Mouse (Mus musculus) heart, embryonic 15.5 days (tissue): ENCODE data around the gene Plxna2. TPM values are rescaled to one million over a fixed set of nuclear protein-coding genes. Genes with fewer than 3 reads are reported as not detected.

ENCODE experiments used
- ATAC-seq: fragments of 200-750 bp; cut with Nextera tagmentation; replicated peaks from 2 replicates; pipeline ENCODE4 v1.8.0; 2017; ENCODE audit warnings: low read depth, moderate TSS enrichment; ENCODE audit not compliant: insufficient number of reproducible peaks, insufficient read depth, low FRiP score
- H3K27ac ChIP-seq: fragments of 300-500 bp; sonication (generic); 2 replicates; pipeline ENCODE4 v1.5.1; 2015; ENCODE audit warnings: mild to moderate bottlenecking, inconsistent platforms
- H3K27me3 ChIP-seq: fragments of 300-500 bp; sonication (generic); 2 replicates; pipeline ENCODE4 v1.6.1; 2015; ENCODE audit warnings: inconsistent platforms
- H3K36me3 ChIP-seq: fragments of 300-500 bp; sonication (generic); 2 replicates; pipeline ENCODE4 v1.6.1; 2015; ENCODE audit warnings: mild to moderate bottlenecking, inconsistent platforms
- H3K4me1 ChIP-seq: fragments of 300-500 bp; sonication (generic); replicated peaks from 2 replicates; pipeline ENCODE4 v1.6.1; 2015; ENCODE audit warnings: inconsistent platforms
- H3K4me2 ChIP-seq: fragments of 300-500 bp; sonication (generic); 2 replicates; pipeline ENCODE4 v1.6.1; 2015; ENCODE audit warnings: inconsistent platforms, mild to moderate bottlenecking, moderate library complexity
- H3K4me3 ChIP-seq: fragments of 300-500 bp; sonication (generic); 2 replicates; pipeline ENCODE4 v1.5.1; 2015; ENCODE audit warnings: mild to moderate bottlenecking, inconsistent platforms
- H3K9ac ChIP-seq: fragments of 300-500 bp; sonication (generic); 2 replicates; pipeline ENCODE4 v1.6.1; 2015; ENCODE audit warnings: mild to moderate bottlenecking, inconsistent platforms
- H3K9me3 ChIP-seq: fragments of 300-500 bp; sonication (generic); replicated peaks from 2 replicates; pipeline ENCODE4 v1.6.1; 2016; ENCODE audit warnings: inconsistent platforms
- WGBS: fragments of 180-500 bp; shearing (Covaris S2); methylation state at CpG from one replicate; pipeline ENCODE4 v1.1.7; 2015; ENCODE audit warnings: mixed read lengths; 5-methylcytosine and 5-hydroxymethylcytosine counted together
- polyA plus RNA-seq: library from polyadenylated mRNA; unstranded; fragments of >200 nt; fragmentation: Nextera tagmentation; extraction: Ambion mirVana; gene quantifications from 2 replicates; pipeline ENCODE4 v1.2.1, GENCODE M21; 2015

Gene Plxna2
- polyA plus RNA-seq, 1 experiment from 2014 or later: 4.6 TPM

GRCm38 (mm10) chr1:194775656-194776374 lies 157.8 kb downstream of the Plxna2 start:
- Histone ChIP-seq H3K4me2 (no peak overlapping the region), H3K9ac (no peak overlapping the region), H3K27ac (no peak overlapping the region), H3K27me3 (no peaks in the 10 kb centered on the region), H3K4me3 (no peak overlapping the region), H3K36me3 (peaks cover 3% of the 10 kb centered on the region; the same call in 1 of the 2 replicates), H3K4me1 (no peaks in the 10 kb centered on the region), H3K9me3 (no peaks in the 10 kb centered on the region)
- ATAC-seq: no peak

- 79% methylated on average over 5 of the region's 5 CpGs for WGBS
- no peak overlapping the region for H3K4me3 ChIP-seq
- no peak overlapping the region for H3K9ac ChIP-seq
- H3K36me3 ChIP-seq: peaks cover 3% of the 10 kb centered on the region; the same call in 1 of the 2 replicates
- ATAC-seq: no peak
- no peaks in the 10 kb centered on the region for H3K4me1 ChIP-seq
- no peaks in the 10 kb centered on the region for H3K9me3 ChIP-seq
- H3K27ac ChIP-seq: no peak overlapping the region
- H3K27me3 ChIP-seq: no peaks in the 10 kb centered on the region
- no peak overlapping the region for H3K4me2 ChIP-seq
Observed at GRCm38 (mm10) chr1:194776510-194777244, 158.7 kb downstream of the Plxna2 start.

- no peaks in the 10 kb centered on the region for H3K27me3 ChIP-seq
- no peak overlapping the region for H3K27ac ChIP-seq
- H3K4me3 ChIP-seq: no peak overlapping the region
- WGBS: 87% methylated on average over 2 of the region's 2 CpGs
- no peak for ATAC-seq
- no peak overlapping the region for H3K9ac ChIP-seq
- peaks cover 3% of the 10 kb centered on the region; the same call in 1 of the 2 replicates for H3K36me3 ChIP-seq
- H3K4me2 ChIP-seq: no peak overlapping the region
- no peaks in the 10 kb centered on the region for H3K9me3 ChIP-seq
- H3K4me1 ChIP-seq: no peaks in the 10 kb centered on the region
Observed at GRCm38 (mm10) chr1:194777608-194778007, 159.6 kb downstream of the Plxna2 start.

GRCm38 (mm10) chr1:194780392-194780791 lies 162.4 kb downstream of the Plxna2 start:
- Histone ChIP-seq H3K36me3 (peaks cover 3% of the 10 kb centered on the region; the same call in 1 of the 2 replicates), H3K9ac (no peak overlapping the region), H3K27me3 (no peaks in the 10 kb centered on the region), H3K4me3 (no peak overlapping the region), H3K4me1 (no peaks in the 10 kb centered on the region), H3K4me2 (no peak overlapping the region), H3K27ac (no peak overlapping the region), H3K9me3 (no peaks in the 10 kb centered on the region)
- ATAC-seq: no peak
- 90% methylated on average over 3 of the region's 3 CpGs for WGBS

GRCm38 (mm10) chr1:194780794-194781390 lies 162.9 kb downstream of the Plxna2 start:
- H3K9me3 ChIP-seq: no peaks in the 10 kb centered on the region
- no peaks in the 10 kb centered on the region for H3K4me1 ChIP-seq
- H3K36me3 ChIP-seq: peaks cover 7% of the 10 kb centered on the region
- 85% methylated on average over 5 of the region's 5 CpGs for WGBS
- H3K4me2 ChIP-seq: no peak overlapping the region
- H3K4me3 ChIP-seq: no peak overlapping the region
- no peak for ATAC-seq
- H3K27me3 ChIP-seq: no peaks in the 10 kb centered on the region
- no peak overlapping the region for H3K27ac ChIP-seq
- H3K9ac ChIP-seq: no peak overlapping the region

- Histone ChIP-seq H3K36me3 (peaks cover 10% of the 10 kb centered on the region), H3K9me3 (no peaks in the 10 kb centered on the region), H3K9ac (no peak overlapping the region), H3K27me3 (no peaks in the 10 kb centered on the region), H3K4me1 (no peaks in the 10 kb centered on the region), H3K4me2 (no peak overlapping the region), H3K4me3 (no peak overlapping the region), H3K27ac (no peak overlapping the region)
- WGBS: 92% methylated on average over 1 of the region's 1 CpGs
- ATAC-seq: no peak
Observed at GRCm38 (mm10) chr1:194781556-194781955, 163.5 kb downstream of the Plxna2 start.

DNA sequence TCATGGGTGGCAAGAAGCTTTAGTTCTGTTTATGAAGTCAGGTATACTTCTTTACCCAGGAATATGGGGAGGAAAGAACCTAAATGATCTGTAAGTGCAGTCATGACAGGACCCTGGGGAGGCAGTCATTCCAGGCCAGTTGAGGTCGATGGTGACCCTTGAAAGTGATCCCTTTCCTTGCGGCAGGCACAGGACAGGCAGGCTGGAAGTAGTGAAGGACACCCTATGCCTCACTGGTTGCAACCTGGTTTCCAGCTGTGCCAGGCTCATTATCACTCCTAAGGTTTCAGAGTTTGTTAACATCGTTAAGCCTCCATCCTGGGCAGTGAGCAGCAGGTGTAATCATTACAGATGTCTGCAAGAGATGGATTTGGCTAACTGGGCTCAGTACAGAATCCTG lies 164.3 kb downstream of the Plxna2 start:
- Histone ChIP-seq H3K27me3 (no peaks in the 10 kb centered on the region), H3K9ac (no peak overlapping the region), H3K4me3 (no peak overlapping the region), H3K4me2 (no peak overlapping the region), H3K4me1 (no peaks in the 10 kb centered on the region), H3K9me3 (no peaks in the 10 kb centered on the region), H3K27ac (no peak overlapping the region), H3K36me3 (peaks cover 12% of the 10 kb centered on the region)
- WGBS: 67% methylated on average over 3 of the region's 3 CpGs
- ATAC-seq: no peak

GRCm38 (mm10) chr1:194787626-194788025 lies 169.6 kb downstream of the Plxna2 start:
- no peak overlapping the region for H3K4me3 ChIP-seq
- 33% methylated on average over 2 of the region's 2 CpGs for WGBS
- peaks cover 22% of the 10 kb centered on the region for H3K36me3 ChIP-seq
- no peak overlapping the region for H3K27ac ChIP-seq
- H3K4me2 ChIP-seq: no peak overlapping the region
- H3K4me1 ChIP-seq: no peaks in the 10 kb centered on the region
- no peak for ATAC-seq
- H3K9me3 ChIP-seq: no peaks in the 10 kb centered on the region
- no peaks in the 10 kb centered on the region for H3K27me3 ChIP-seq
- no peak overlapping the region for H3K9ac ChIP-seq

DNA sequence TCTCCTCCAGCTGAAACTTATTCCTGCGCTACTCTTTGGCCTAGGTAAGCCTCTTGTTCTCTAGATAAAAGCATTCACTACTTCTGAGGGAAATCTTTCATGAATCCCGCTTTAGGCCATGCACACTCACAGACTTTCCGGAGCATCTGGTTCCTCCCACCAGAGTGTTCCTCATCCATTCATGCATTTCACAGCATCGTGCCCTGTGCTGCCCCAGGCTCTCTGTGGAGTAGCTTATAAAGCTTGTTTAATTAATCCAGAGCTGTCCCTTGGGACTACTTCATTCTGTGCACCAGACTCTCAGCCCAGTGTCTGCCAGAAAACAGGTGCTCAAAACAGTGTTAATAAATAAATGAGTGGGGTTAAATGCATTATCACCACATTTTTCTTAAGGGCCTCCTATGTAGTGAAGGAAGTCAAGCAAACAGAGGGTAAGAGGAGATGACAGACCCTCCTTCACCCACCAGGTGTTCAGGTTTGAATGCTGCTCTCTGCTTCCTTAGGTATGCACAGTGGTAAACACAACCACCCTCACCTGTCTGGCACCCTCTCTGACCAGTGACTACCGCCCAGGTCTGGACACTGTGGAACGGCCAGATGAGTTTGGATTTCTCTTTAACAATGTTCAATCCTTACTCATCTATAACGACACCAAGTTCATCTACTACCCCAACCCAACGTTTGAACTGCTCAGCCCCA lies 175.4 kb downstream of the Plxna2 start:
- Histone ChIP-seq H3K4me2 (no peak overlapping the region), H3K9me3 (no peaks in the 10 kb centered on the region), H3K36me3 (peaks cover 48% of the 10 kb centered on the region), H3K4me3 (no peak overlapping the region), H3K4me1 (no peaks in the 10 kb centered on the region), H3K27me3 (no peaks in the 10 kb centered on the region), H3K9ac (no peak overlapping the region), H3K27ac (no peak overlapping the region)
- no peak for ATAC-seq
- WGBS: 87% methylated on average over 8 of the region's 8 CpGs

DNA sequence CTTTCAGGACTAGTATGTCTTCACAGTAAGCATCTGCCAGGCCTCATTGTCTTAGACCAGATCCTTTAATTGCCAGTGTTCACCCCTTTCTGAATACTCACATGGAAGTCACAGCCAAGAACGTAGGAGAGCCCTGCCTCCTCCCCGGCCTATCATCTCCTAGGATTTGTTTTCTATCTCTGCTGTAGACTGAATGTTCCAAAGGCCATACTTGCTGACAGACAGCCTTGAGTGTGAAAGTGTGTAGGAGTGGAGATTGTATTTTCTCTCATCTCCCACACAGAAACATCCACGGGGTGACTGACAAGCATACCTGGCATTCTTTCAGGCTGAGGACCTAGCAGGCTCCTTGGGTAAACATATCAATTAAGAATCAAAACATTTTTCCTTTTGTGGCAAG lies 177.3 kb downstream of the Plxna2 start:
- Histone ChIP-seq H3K4me1 (no peaks in the 10 kb centered on the region), H3K36me3 (peaks cover 56% of the 10 kb centered on the region), H3K9me3 (no peaks in the 10 kb centered on the region), H3K27ac (no peak overlapping the region), H3K27me3 (no peaks in the 10 kb centered on the region), H3K4me3 (no peak overlapping the region), H3K9ac (no peak overlapping the region), H3K4me2 (no peak overlapping the region)
- WGBS: 44% methylated on average over 3 of the region's 3 CpGs
- no peak for ATAC-seq

GRCm38 (mm10) chr1:194797843-194798242 lies 179.8 kb downstream of the Plxna2 start:
- Histone ChIP-seq H3K4me3 (no peak overlapping the region), H3K27me3 (no peaks in the 10 kb centered on the region), H3K36me3 (peaks cover 66% of the 10 kb centered on the region), H3K4me1 (no peaks in the 10 kb centered on the region), H3K9ac (no peak overlapping the region), H3K4me2 (no peak overlapping the region), H3K27ac (no peak overlapping the region), H3K9me3 (no peaks in the 10 kb centered on the region)
- no peak for ATAC-seq
- WGBS: 97% methylated on average over 1 of the region's 1 CpGs
